Mouse (Mus musculus): ENCODE results near the gene Arhgef2. TPM values are rescaled to one million over a fixed set of nuclear protein-coding genes. Genes with fewer than 3 reads are reported as not detected.

Arhgef2 gene
- polyA plus RNA-seq, 1 experiment from 2014 or later, result 134 TPM

- WGBS, result 94% methylated on average over 19 of the region's 19 CpGs
- no peak overlapping the region for H3K4me2 ChIP-seq (ENCODE audit: low read length)
- H3K27ac ChIP-seq (replicated peaks; ENCODE audit: low read depth, low read length), result no peak overlapping the region
- H3K4me3 ChIP-seq (replicated peaks; ENCODE audit: low read depth, low read length), result no peak overlapping the region
- H3K27me3 ChIP-seq (ENCODE audit: control insufficient read depth, insufficient read depth, low read length), result no peaks in the 10 kb centered on the region
- no peak for ATAC-seq (ENCODE audit: low FRiP score, low TSS enrichment)
- H3K4me1 ChIP-seq (ENCODE audit: control insufficient read depth, insufficient read depth, low read length), result no peaks in the 10 kb centered on the region
- H3K9ac ChIP-seq (replicated peaks; ENCODE audit: low read length), result no peak overlapping the region
- no peaks in the 10 kb centered on the region for H3K9me3 ChIP-seq (ENCODE audit: control insufficient read depth, low read length)
- no peak for DNase-seq
- peaks cover 97% of the 10 kb centered on the region for H3K36me3 ChIP-seq (ENCODE audit: control insufficient read depth, insufficient read depth, low read length)
These were observed 29.9 kb downstream of the Arhgef2 start for GRCm38 (mm10) chr3:88635506-88636275.

GRCm38 (mm10) chr3:88636555-88636986 lies 30.8 kb downstream of the Arhgef2 start:
- no peak for DNase-seq
- H3K36me3 ChIP-seq (ENCODE audit: control insufficient read depth, insufficient read depth, low read length), result peaks cover 97% of the 10 kb centered on the region

GRCm38 (mm10) chr3:88637134-88637533 lies 31.4 kb downstream of the Arhgef2 start:
- 95% methylated on average over 5 of the region's 5 CpGs for WGBS
- Histone ChIP-seq H3K27me3 (ENCODE audit: control insufficient read depth, insufficient read depth, low read length) (no peaks in the 10 kb centered on the region), H3K4me3 (replicated peaks; ENCODE audit: low read depth, low read length) (no peak overlapping the region), H3K27ac (replicated peaks; ENCODE audit: low read depth, low read length) (no peak overlapping the region), H3K9me3 (ENCODE audit: control insufficient read depth, low read length) (no peaks in the 10 kb centered on the region), H3K9ac (replicated peaks; ENCODE audit: low read length) (no peak overlapping the region), H3K4me2 (ENCODE audit: low read length) (no peak overlapping the region), H3K36me3 (ENCODE audit: control insufficient read depth, insufficient read depth, low read length) (peaks cover 97% of the 10 kb centered on the region), H3K4me1 (ENCODE audit: control insufficient read depth, insufficient read depth, low read length) (no peaks in the 10 kb centered on the region)
- DNase-seq, result no peak
- no peak for ATAC-seq (ENCODE audit: low FRiP score, low TSS enrichment)

More at GRCm38 (mm10) chr3:88636555-88636986, 30.8 kb downstream of the Arhgef2 start:
- 91% methylated on average over 8 of the region's 8 CpGs for WGBS
- H3K4me3 ChIP-seq (replicated peaks; ENCODE audit: low read depth, low read length), result no peak overlapping the region
- H3K9me3 ChIP-seq (ENCODE audit: control insufficient read depth, low read length), result no peaks in the 10 kb centered on the region
- ATAC-seq (ENCODE audit: low FRiP score, low TSS enrichment), result no peak
- no peak overlapping the region for H3K4me2 ChIP-seq (ENCODE audit: low read length)
- no peak overlapping the region for H3K9ac ChIP-seq (replicated peaks; ENCODE audit: low read length)
- H3K27ac ChIP-seq (replicated peaks; ENCODE audit: low read depth, low read length), result no peak overlapping the region
- no peaks in the 10 kb centered on the region for H3K27me3 ChIP-seq (ENCODE audit: control insufficient read depth, insufficient read depth, low read length)
- H3K4me1 ChIP-seq (ENCODE audit: control insufficient read depth, insufficient read depth, low read length), result no peaks in the 10 kb centered on the region

DNA sequence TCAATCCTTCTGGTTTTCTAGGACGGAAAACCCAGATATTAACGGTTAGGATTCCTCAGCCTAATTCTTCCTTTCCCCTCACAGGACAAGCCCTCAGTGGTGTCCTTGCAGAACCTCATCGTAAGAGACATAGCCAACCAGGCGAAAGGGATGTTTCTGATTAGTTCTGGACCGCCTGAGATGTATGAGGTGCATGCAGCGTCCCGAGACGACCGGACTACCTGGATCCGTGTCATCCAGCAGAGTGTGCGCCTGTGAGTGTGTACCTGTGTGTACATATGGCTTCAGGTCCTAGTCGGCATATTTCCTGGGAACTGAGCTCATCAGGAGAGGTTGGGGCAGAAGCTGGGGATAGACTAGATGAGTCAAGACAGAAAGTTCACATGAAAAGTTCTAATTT lies 33.5 kb downstream of the Arhgef2 start:
- Histone ChIP-seq H3K4me1 (ENCODE audit: control insufficient read depth, insufficient read depth, low read length) (no peaks in the 10 kb centered on the region), H3K4me3 (replicated peaks; ENCODE audit: low read depth, low read length) (no peak overlapping the region), H3K9ac (replicated peaks; ENCODE audit: low read length) (no peak overlapping the region), H3K36me3 (ENCODE audit: control insufficient read depth, insufficient read depth, low read length) (peaks cover 97% of the 10 kb centered on the region), H3K4me2 (ENCODE audit: low read length) (no peak overlapping the region), H3K27ac (replicated peaks; ENCODE audit: low read depth, low read length) (no peak overlapping the region), H3K27me3 (ENCODE audit: control insufficient read depth, insufficient read depth, low read length) (no peaks in the 10 kb centered on the region), H3K9me3 (ENCODE audit: control insufficient read depth, low read length) (no peaks in the 10 kb centered on the region)
- 96% methylated on average over 12 of the region's 12 CpGs for WGBS
- no peak for ATAC-seq (ENCODE audit: low FRiP score, low TSS enrichment)
- DNase-seq, result no peak

- Histone ChIP-seq H3K9me3 (ENCODE audit: control insufficient read depth, low read length) (no peaks in the 10 kb centered on the region), H3K9ac (replicated peaks; ENCODE audit: low read length) (no peak overlapping the region), H3K4me3 (replicated peaks; ENCODE audit: low read depth, low read length) (no peak overlapping the region), H3K4me1 (ENCODE audit: control insufficient read depth, insufficient read depth, low read length) (no peaks in the 10 kb centered on the region), H3K27me3 (ENCODE audit: control insufficient read depth, insufficient read depth, low read length) (no peaks in the 10 kb centered on the region), H3K36me3 (ENCODE audit: control insufficient read depth, insufficient read depth, low read length) (peaks cover 96% of the 10 kb centered on the region), H3K27ac (replicated peaks; ENCODE audit: low read depth, low read length) (no peak overlapping the region), H3K4me2 (ENCODE audit: low read length) (no peak overlapping the region)
- DNase-seq, result peak; percentile 84
- 78% methylated on average over 1 of the region's 1 CpGs for WGBS
- ATAC-seq (ENCODE audit: low FRiP score, low TSS enrichment), result no peak
These were observed 34.9 kb downstream of the Arhgef2 start for GRCm38 (mm10) chr3:88640676-88641075.

- no peak overlapping the region for H3K27ac ChIP-seq (replicated peaks; ENCODE audit: low read depth, low read length)
- no peaks in the 10 kb centered on the region for H3K9me3 ChIP-seq (ENCODE audit: control insufficient read depth, low read length)
- DNase-seq (no peak), ATAC-seq (ENCODE audit: low FRiP score, low TSS enrichment) (no peak)
- no peak overlapping the region for H3K4me2 ChIP-seq (ENCODE audit: low read length)
- no peaks in the 10 kb centered on the region for H3K4me1 ChIP-seq (ENCODE audit: control insufficient read depth, insufficient read depth, low read length)
- WGBS, result 81% methylated on average over 5 of the region's 5 CpGs
- H3K36me3 ChIP-seq (ENCODE audit: control insufficient read depth, insufficient read depth, low read length), result peaks cover 98% of the 10 kb centered on the region
- no peaks in the 10 kb centered on the region for H3K27me3 ChIP-seq (ENCODE audit: control insufficient read depth, insufficient read depth, low read length)
- no peak overlapping the region for H3K4me3 ChIP-seq (replicated peaks; ENCODE audit: low read depth, low read length)
- no peak overlapping the region for H3K9ac ChIP-seq (replicated peaks; ENCODE audit: low read length)
These were observed 37.3 kb downstream of the Arhgef2 start for GRCm38 (mm10) chr3:88643078-88643477.

GRCm38 (mm10) chr3:88645937-88646336 lies 40.2 kb downstream of the Arhgef2 start:
- Histone ChIP-seq H3K4me2 (ENCODE audit: low read length) (no peak overlapping the region), H3K4me1 (ENCODE audit: control insufficient read depth, insufficient read depth, low read length) (no peaks in the 10 kb centered on the region), H3K27ac (replicated peaks; ENCODE audit: low read depth, low read length) (no peak overlapping the region), H3K36me3 (ENCODE audit: control insufficient read depth, insufficient read depth, low read length) (peaks cover 86% of the 10 kb centered on the region), H3K4me3 (replicated peaks; ENCODE audit: low read depth, low read length) (no peak overlapping the region), H3K9ac (replicated peaks; ENCODE audit: low read length) (no peak overlapping the region), H3K27me3 (ENCODE audit: control insufficient read depth, insufficient read depth, low read length) (no peaks in the 10 kb centered on the region), H3K9me3 (ENCODE audit: control insufficient read depth, low read length) (no peaks in the 10 kb centered on the region)
- DNase-seq (no peak), ATAC-seq (ENCODE audit: low FRiP score, low TSS enrichment) (no peak)
- 95% methylated on average over 12 of the region's 12 CpGs for WGBS

DNA sequence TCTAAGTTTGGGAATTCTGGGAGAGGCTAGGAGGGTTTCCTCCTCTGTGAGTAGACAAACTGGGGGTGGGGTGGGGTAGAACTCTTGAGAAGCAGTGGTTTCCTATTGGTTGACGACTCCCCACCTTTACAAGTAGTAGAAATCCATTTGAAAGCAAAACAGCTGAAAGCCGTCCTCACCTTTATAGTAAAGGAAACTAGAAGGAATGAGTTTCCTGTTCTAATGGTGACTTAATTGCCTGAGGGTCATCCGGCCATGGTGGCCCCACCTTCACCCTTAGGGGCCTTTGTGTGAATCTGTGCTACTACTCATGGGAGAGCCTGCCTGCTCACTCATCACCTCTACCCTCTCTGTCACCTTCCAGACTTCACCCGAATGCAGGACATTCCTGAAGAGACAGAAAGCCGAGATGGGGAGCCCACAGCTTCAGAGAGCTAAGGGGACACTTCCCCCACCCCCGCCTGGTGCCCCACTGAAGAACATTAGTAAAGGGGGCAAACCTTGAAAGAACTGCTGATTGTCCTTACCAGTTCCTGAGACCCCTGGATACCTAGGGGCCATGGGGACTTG lies 40.7 kb downstream of the Arhgef2 start:
- Histone ChIP-seq H3K4me1 (ENCODE audit: control insufficient read depth, insufficient read depth, low read length) (no peaks in the 10 kb centered on the region), H3K27ac (replicated peaks; ENCODE audit: low read depth, low read length) (no peak overlapping the region), H3K9me3 (ENCODE audit: control insufficient read depth, low read length) (no peaks in the 10 kb centered on the region), H3K4me3 (replicated peaks; ENCODE audit: low read depth, low read length) (no peak overlapping the region), H3K9ac (replicated peaks; ENCODE audit: low read length) (no peak overlapping the region), H3K27me3 (ENCODE audit: control insufficient read depth, insufficient read depth, low read length) (no peaks in the 10 kb centered on the region), H3K4me2 (ENCODE audit: low read length) (no peak overlapping the region), H3K36me3 (ENCODE audit: control insufficient read depth, insufficient read depth, low read length) (peaks cover 81% of the 10 kb centered on the region)
- WGBS, result 89% methylated on average over 6 of the region's 6 CpGs
- ATAC-seq (ENCODE audit: low FRiP score, low TSS enrichment), result no peak
- DNase-seq, result no peak

DNA sequence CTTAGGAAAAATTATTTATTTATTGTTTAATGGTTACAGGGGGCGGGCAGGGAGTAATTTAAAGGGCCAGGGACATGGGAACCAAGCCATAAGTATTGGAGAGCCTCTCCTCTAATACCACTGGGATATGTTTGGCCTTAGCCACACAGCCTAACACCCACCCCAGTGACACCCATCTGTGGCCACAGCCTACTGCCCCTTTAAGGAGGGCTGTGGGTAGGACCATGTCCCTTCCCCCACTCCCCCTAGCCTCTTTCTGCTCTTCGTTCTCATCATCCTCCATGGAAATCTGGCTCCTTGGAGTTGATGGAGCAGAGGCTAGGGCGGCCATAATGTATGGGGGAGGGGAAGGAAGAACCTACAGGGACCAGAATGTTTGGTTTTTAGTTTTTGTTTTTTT lies 41.3 kb downstream of the Arhgef2 start:
- no peak overlapping the region for H3K27ac ChIP-seq (replicated peaks; ENCODE audit: low read depth, low read length)
- no peak for DNase-seq
- H3K9me3 ChIP-seq (ENCODE audit: control insufficient read depth, low read length), result no peaks in the 10 kb centered on the region
- H3K4me1 ChIP-seq (ENCODE audit: control insufficient read depth, insufficient read depth, low read length), result no peaks in the 10 kb centered on the region
- 85% methylated on average over 3 of the region's 3 CpGs for WGBS
- no peak overlapping the region for H3K4me2 ChIP-seq (ENCODE audit: low read length)
- ATAC-seq (ENCODE audit: low FRiP score, low TSS enrichment), result no peak
- H3K36me3 ChIP-seq (ENCODE audit: control insufficient read depth, insufficient read depth, low read length), result peaks cover 75% of the 10 kb centered on the region
- no peaks in the 10 kb centered on the region for H3K27me3 ChIP-seq (ENCODE audit: control insufficient read depth, insufficient read depth, low read length)
- no peak overlapping the region for H3K4me3 ChIP-seq (replicated peaks; ENCODE audit: low read depth, low read length)
- H3K9ac ChIP-seq (replicated peaks; ENCODE audit: low read length), result no peak overlapping the region
